Mouse (Mus musculus) gastrocnemius, postnatal 10 days (tissue): ENCODE data around the gene Vmn1r41. TPM values are rescaled to one million over a fixed set of nuclear protein-coding genes. Genes with fewer than 3 reads are reported as not detected.

ENCODE experiments used
- DNase-seq: peaks from one replicate; pipeline ENCODE4 v3.0.0; 2021; ENCODE audit warnings: mixed read lengths
- long read RNA-seq, 2 experiments: library from polyadenylated mRNA; stranded (forward); transcript quantifications; one replicate each; pipeline ENCODE4 v2.0.0; 2021
- total RNA-seq, 2 experiments: library from RNA; stranded (reverse); gene quantifications; 2 replicates each; pipeline ENCODE4 v1.2.3; 2021

Vmn1r41 gene
- not detected for total RNA-seq
- long read RNA-seq, experiment 1: 0 reads
- long read RNA-seq, experiment 2: 0 reads

DNA sequence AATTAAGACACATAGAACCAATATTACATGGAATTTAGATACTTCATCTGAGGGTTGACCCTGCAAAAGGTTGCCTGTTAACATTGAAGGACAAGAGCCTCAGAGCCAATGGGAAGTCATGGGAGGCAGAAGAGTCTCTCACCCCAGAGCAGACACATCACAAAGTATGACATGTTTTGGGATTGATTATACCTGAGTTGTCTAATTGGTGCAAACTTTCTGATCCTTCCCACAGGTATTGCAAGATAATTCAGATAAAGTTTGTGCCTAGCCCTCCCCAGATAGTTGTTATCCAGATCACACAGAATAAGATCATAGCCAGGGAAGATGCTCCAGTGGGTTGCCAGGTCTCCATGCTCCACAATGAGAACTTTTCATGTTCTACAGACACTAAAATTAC is at the start of gene Vmn1r41:
Gene Vmn1r41 (plus strand): TSS at position 301 of the 400 bp plus-strand sequence.
- no peak for DNase-seq

- no peak for DNase-seq
Measured at GRCm38 (mm10) chr6:89706624-89707023, 33.9 kb upstream of the Vmn1r41 start.

DNA sequence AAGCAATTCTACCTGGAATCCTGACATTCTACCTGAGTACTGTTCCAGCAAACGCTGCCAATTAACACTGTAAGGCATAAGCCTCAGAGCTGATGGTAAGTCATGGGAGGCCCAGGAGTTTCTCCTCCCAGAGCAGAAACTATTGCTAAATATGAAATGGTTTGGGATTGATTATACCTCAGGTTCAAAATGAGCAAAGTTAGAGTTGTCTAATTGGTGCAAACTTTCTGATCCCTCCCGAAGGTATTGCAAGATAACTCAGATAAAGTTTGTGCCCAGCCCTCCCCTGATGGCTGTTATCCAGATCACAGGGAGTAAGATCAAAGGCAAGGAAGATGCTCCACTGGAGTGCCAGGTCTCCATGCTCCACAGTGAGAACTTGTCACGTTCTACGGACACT is 33.3 kb upstream of the Vmn1r41 start, which contains the start of gene Vmn1r40:
Gene Vmn1r40 (plus strand): TSS at position 301 of the 400 bp plus-strand sequence.
- DNase-seq: no peak

- no peak for DNase-seq
Measured at GRCm38 (mm10) chr6:89718051-89718450, 22.5 kb upstream of the Vmn1r41 start.

GRCm38 (mm10) chr6:89742811-89743210 is 2.2 kb downstream of the Vmn1r41 start:
- no peak for DNase-seq

DNA sequence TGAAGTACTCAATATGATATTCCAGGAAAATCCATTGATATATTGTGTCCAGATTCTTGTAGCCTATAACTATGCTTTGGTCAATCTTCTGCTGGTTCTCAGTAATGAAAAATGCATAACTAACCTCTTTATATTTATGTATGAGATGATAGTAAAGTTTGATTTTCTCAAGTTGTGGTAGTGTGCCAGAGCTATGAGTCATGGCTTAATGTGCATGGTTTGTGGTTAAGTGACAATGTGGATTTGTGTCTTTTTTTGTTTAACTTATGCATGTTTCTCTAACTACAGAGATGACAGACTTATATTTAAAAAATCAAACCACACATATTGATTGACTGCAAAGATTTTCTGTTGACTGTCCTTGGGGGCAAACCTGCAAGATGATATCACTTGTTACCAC is 49.7 kb downstream of the Vmn1r41 start:
- DNase-seq: no peak

Other genes with a start within 250 kb of the Vmn1r41 start
- 1 to 10 TPM; 5.3 to 5.7 TPM for gene Chchd6, start 145.1 kb upstream of the Vmn1r41 start, total RNA-seq
- gene Txnrd3, start 96.8 kb upstream of the Vmn1r41 start, total RNA-seq: 1 to 10 TPM; 9.1 TPM
- not detected for gene Vmn1r40, start 33.2 kb upstream of the Vmn1r41 start, total RNA-seq
- not detected for gene Vmn1r42, start 135.6 kb downstream of the Vmn1r41 start, total RNA-seq
- not detected for gene Vmn1r43, start 135.6 kb downstream of the Vmn1r41 start, total RNA-seq
- gene Vmn1r44, start 142.9 kb downstream of the Vmn1r41 start, total RNA-seq: not detected
- gene Vmn1r45, start 199.8 kb downstream of the Vmn1r41 start, total RNA-seq: not detected
- gene Vmn1r46, start 228.5 kb downstream of the Vmn1r41 start, total RNA-seq: not detected